Mouse (Mus musculus): Measurements from ENCODE around the gene Tnr.
"Not testable (repeated sequence)": the region's sequence is repeated elsewhere in the genome, so short reads cannot be mapped to it uniquely, and the experiment has no call there.

The Tnr gene

GRCm38 (mm10) chr1:159938449-159938848 lies 414.9 kb downstream of the Tnr start:
- DNase-seq (ENCODE audit: low read depth, low spot score): no peak

DNA sequence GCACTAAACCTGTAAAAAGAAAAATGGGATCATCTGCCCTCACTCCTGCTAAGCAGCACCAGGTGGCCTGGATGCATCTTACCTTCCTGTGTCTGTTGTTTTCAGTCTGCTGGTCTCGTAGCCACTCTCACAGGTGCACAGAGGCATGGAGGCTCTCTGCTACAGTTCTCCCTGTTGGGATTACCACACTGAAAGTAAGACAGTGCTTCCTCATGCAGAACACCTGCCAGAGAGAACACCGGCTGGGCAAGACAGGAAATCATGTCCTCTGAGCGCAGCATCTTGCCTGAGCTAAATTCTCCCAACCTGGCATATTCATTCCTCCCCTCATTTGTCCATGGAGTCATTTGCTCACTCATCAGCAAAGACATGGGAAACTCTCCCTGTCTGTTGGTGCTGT lies 415.8 kb downstream of the Tnr start:
- no peak for DNase-seq (ENCODE audit: low read depth, low spot score)

GRCm38 (mm10) chr1:159953526-159953925 lies 430.0 kb downstream of the Tnr start:
- no peak for DNase-seq (ENCODE audit: low read depth, low spot score)

- DNase-seq (ENCODE audit: low read depth, low spot score): no peak
Measured at GRCm38 (mm10) chr1:159963351-159963750, 439.8 kb downstream of the Tnr start.

DNA sequence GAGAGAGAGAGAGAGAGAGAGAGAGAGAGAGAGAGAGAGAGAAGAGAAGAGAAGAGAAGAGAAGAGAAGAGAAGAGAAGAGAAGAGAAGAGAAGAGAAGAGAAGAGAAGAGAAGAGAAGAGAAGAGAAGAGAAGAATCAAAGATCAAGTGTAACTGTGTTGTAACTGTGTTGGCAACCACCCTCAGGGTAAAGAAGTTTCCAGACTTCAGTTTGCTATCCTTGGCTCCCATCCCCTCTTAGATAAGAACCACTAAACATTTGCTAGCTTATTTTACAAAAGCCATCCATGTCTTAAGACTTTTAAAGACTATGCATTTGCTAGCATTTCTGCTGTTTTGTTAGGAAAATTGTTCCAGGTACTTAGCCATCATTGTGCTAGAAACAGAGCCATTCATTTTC lies 442.7 kb downstream of the Tnr start:
- not testable (repeated sequence) for DNase-seq (ENCODE audit: low read depth, low spot score)

- no peak for DNase-seq (ENCODE audit: low read depth, low spot score)
Measured at GRCm38 (mm10) chr1:159968395-159968794, 444.8 kb downstream of the Tnr start.

DNA sequence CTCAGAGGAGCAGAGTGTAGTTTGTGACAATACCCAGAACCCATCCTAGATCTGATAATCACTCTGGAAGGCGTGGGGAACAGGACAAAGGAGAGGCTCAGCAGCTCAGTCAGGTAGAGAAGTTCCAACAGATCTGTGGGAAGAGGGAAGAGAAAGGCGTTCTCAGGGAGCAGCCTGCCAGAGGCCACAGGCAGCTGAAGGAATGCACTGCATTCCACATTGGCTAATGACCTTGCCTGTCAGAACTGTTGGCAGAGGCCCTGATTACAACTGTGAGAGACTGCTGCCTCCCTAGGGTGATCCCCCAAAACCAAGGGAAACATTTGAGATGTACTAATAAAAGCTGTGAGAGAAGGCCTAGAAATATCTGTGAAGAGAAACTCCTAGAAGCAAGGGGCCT lies 454.2 kb downstream of the Tnr start:
- no peak for DNase-seq (ENCODE audit: low read depth, low spot score)

DNA sequence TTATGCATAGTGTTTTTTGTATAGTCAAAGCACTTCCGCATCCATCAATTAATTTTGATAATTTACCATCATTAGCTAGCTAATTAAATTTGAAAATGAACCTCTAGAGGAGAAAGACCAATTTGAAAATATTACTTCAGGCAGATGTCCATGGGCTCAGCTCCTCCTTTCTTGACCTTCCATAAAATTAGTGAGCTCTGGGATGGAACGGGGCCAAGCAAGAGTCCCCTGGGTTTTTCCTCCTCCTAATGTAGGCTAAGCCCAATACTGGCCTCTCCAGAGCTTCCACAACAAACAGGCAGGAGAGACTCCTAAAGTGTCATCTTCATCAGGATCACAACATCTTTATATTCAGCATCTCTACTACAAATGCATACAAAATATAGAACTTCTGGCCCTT lies 455.5 kb downstream of the Tnr start:
- DNase-seq (ENCODE audit: low read depth, low spot score): no peak

DNA sequence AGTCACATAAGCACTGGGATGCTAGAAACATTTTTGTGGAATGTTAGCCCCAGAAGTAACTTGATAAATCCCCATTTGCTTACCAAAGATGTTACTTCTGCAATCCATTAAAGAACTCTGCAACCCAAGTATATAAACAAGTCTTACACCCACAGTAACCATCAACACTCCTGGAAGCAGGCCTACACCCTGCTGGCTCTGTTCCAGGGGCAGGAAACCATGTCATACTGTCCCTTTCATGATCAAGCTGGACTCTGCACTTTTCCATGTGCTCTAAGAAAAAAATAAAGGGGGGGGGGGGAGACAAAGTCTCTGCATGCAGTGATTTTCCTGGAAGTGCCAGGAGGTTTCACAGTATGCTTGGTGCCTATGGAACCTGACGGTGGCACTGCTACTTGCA lies 456.8 kb downstream of the Tnr start:
- no peak for DNase-seq (ENCODE audit: low read depth, low spot score)

All from brain, embryonic 18.5 days (tissue).